Mouse (Mus musculus): ENCODE results near the gene Rhebl1.

The Rhebl1 gene

GRCm38 (mm10) chr15:98871070-98871915 is 23.0 kb downstream of the Rhebl1 start, which contains the start of gene Kmt2d:
TSS of gene Kmt2d (minus strand) at chr15:98871204.
- no peak for DNase-seq

- DNase-seq, result no peak
Observed at GRCm38 (mm10) chr15:98870179-98871069, 23.9 kb downstream of the Rhebl1 start.

GRCm38 (mm10) chr15:98869342-98870178 is 24.8 kb downstream of the Rhebl1 start:
- DNase-seq, result no peak

- DNase-seq, result no peak
Observed at GRCm38 (mm10) chr15:98868346-98869063, 25.8 kb downstream of the Rhebl1 start.

GRCm38 (mm10) chr15:98867321-98867720 is 27.0 kb downstream of the Rhebl1 start:
- peak; percentile 75 for DNase-seq

- no peak for DNase-seq
Observed at GRCm38 (mm10) chr15:98866501-98866900, 27.8 kb downstream of the Rhebl1 start.

GRCm38 (mm10) chr15:98865771-98866170 is 28.6 kb downstream of the Rhebl1 start:
- DNase-seq, result no peak

- no peak for DNase-seq
Observed at GRCm38 (mm10) chr15:98864951-98865350, 29.4 kb downstream of the Rhebl1 start.

- no peak for DNase-seq
Observed at GRCm38 (mm10) chr15:98863451-98863958, 30.8 kb downstream of the Rhebl1 start.

- DNase-seq, result no peak
Observed at GRCm38 (mm10) chr15:98861701-98862410, 32.5 kb downstream of the Rhebl1 start.

GRCm38 (mm10) chr15:98860921-98861320 is 33.4 kb downstream of the Rhebl1 start:
- no peak for DNase-seq

- DNase-seq, result no peak
Observed at GRCm38 (mm10) chr15:98859319-98860043, 34.9 kb downstream of the Rhebl1 start.

GRCm38 (mm10) chr15:98854214-98854613 is 40.1 kb downstream of the Rhebl1 start:
- DNase-seq, result no peak

GRCm38 (mm10) chr15:98853161-98853937 is 41.0 kb downstream of the Rhebl1 start:
- no peak for DNase-seq

- DNase-seq, result no peak
Observed at GRCm38 (mm10) chr15:98852733-98853132, 41.6 kb downstream of the Rhebl1 start.

- no peak for DNase-seq
Observed at GRCm38 (mm10) chr15:98852071-98852470, 42.3 kb downstream of the Rhebl1 start.

GRCm38 (mm10) chr15:98851229-98851818 is 43.0 kb downstream of the Rhebl1 start:
- DNase-seq, result no peak

GRCm38 (mm10) chr15:98850668-98851067 is 43.7 kb downstream of the Rhebl1 start:
- no peak for DNase-seq

GRCm38 (mm10) chr15:98849956-98850600 is 44.3 kb downstream of the Rhebl1 start:
- DNase-seq, result no peak

Measured in layer of hippocampus, adult 9-11 months (tissue).